Mouse (Mus musculus) limb, embryonic 10.5 days (tissue): ENCODE measurements around the gene Slc6a4. TPM values are rescaled to one million over a fixed set of nuclear protein-coding genes. Genes with fewer than 3 reads are reported as not detected.

Experiments
- microRNA counts: library from miRNA; unstranded; fragments of <30 nt; microRNA quantifications from one replicate; lab custom pipeline; 2017
- microRNA-seq: library from miRNA; unstranded; fragments of <30 nt; microRNA quantifications from one replicate; pipeline ENCODE4, GENCODE M21; 2017
- polyA plus RNA-seq: library from polyadenylated mRNA; unstranded; fragments of >200 nt; fragmentation: Nextera tagmentation; extraction: Ambion mirVana; gene quantifications from 2 replicates; pipeline ENCODE4 v1.2.1, GENCODE M21; 2016

The Slc6a4 gene
- polyA plus RNA-seq, 1 experiment from 2014 or later: 0.43 TPM

MicroRNAs encoded within 50 kb of the gene (microRNA counts, 519-probe panel; counts per million panel counts)
- 4,946 counts per million, percentile 86 among the panel's probes with 10 or more counts for microRNA mmu-miR-423-3p (lab: Ali Mortazavi, UCI)
- 3,134 counts per million, percentile 75 among the panel's probes with 10 or more counts for microRNA mmu-miR-423-5p (lab: Ali Mortazavi, UCI)

Small RNA genes lying within 50 kb of the gene (microRNA-seq; reads per million reads assigned to microRNA genes)
- gene Mir423: 9,246 reads per million, percentile 95 among the genes with 10 or more reads in this experiment

Other genes starting within 250 kb of the Slc6a4 start
- gene Gosr1, start 235.0 kb upstream of the Slc6a4 start, polyA plus RNA-seq: 21.3 and 21.7 TPM in 2 replicates
- 6.8 and 9.2 TPM in 2 replicates for gene Cpd, start 151.6 kb upstream of the Slc6a4 start, polyA plus RNA-seq
- gene Tmigd1, start 96.4 kb upstream of the Slc6a4 start, polyA plus RNA-seq: 0.10 and 0.14 TPM in 2 replicates
- 200 and 201 TPM in 2 replicates for gene Blmh, start 73.8 kb upstream of the Slc6a4 start, polyA plus RNA-seq
- 55.7 and 64.2 TPM in 2 replicates for gene Nsrp1, start 79.8 kb downstream of the Slc6a4 start, polyA plus RNA-seq
- 0.09 and 0.16 TPM in 2 replicates for gene Efcab5, start 190.4 kb downstream of the Slc6a4 start, polyA plus RNA-seq
- gene Ssh2, start 217.7 kb downstream of the Slc6a4 start, polyA plus RNA-seq: 6.6 and 8.8 TPM in 2 replicates